Mouse (Mus musculus) hindbrain, embryonic 11.5 days (tissue): ENCODE results near the gene Spata2. TPM values are rescaled to one million over a fixed set of nuclear protein-coding genes. Genes with fewer than 3 reads are reported as not detected.

Source experiments
- ATAC-seq: fragments of 200-750 bp; cut with Nextera tagmentation; 2 replicates; pipeline ENCODE4 v1.8.0; 2017; ENCODE audit warnings: mild to moderate bottlenecking, moderate TSS enrichment, moderate library complexity; ENCODE audit not compliant: low FRiP score
- DNase-seq: peaks from one replicate; pipeline ENCODE4 v3.0.0-alpha.2; 2015; ENCODE audit warnings: low spot score
- H3K27ac ChIP-seq: fragments of 300-500 bp; sonication (generic); 2 replicates; pipeline ENCODE4 v1.5.1; 2014; ENCODE audit warnings: mild to moderate bottlenecking, low read depth, low read length
- H3K27me3 ChIP-seq: fragments of 300-500 bp; sonication (generic); 2 replicates; pipeline ENCODE4 v1.6.1; 2014; ENCODE audit warnings: mild to moderate bottlenecking, low read length, moderate library complexity, mixed read lengths; ENCODE audit not compliant: control insufficient read depth, insufficient read depth
- H3K36me3 ChIP-seq: fragments of 300-500 bp; sonication (generic); 2 replicates; pipeline ENCODE4 v1.6.1; 2014; ENCODE audit warnings: mild to moderate bottlenecking, low read length, moderate library complexity, mixed read lengths; ENCODE audit not compliant: control insufficient read depth, insufficient read depth
- H3K4me1 ChIP-seq: fragments of 300-500 bp; sonication (generic); replicated peaks from 2 replicates; pipeline ENCODE4 v1.6.1; 2014; ENCODE audit warnings: low read length, mixed read lengths; ENCODE audit not compliant: control insufficient read depth, insufficient read depth
- H3K4me2 ChIP-seq: fragments of 300-500 bp; sonication (generic); replicated peaks from 2 replicates; pipeline ENCODE4 v1.6.1; 2014; ENCODE audit warnings: mild to moderate bottlenecking, low read depth, low read length
- H3K4me3 ChIP-seq: fragments of 300-500 bp; sonication (generic); 2 replicates; pipeline ENCODE4 v1.5.1; 2014; ENCODE audit warnings: low read depth, low read length
- H3K9ac ChIP-seq: fragments of 300-500 bp; sonication (generic); 2 replicates; pipeline ENCODE4 v1.6.1; 2014; ENCODE audit warnings: low read depth, low read length
- H3K9me3 ChIP-seq: fragments of 300-500 bp; sonication (generic); 2 replicates; pipeline ENCODE4 v1.6.1; 2016; ENCODE audit warnings: low read length; ENCODE audit not compliant: control insufficient read depth
- WGBS: fragments of 180-500 bp; shearing (Covaris S2); extraction: QIAGEN DNeasy Blood & Tissue Kit; methylation state at CpG from one replicate; pipeline ENCODE4 v1.1.7; 2014; 5-methylcytosine and 5-hydroxymethylcytosine counted together
- polyA plus RNA-seq: library from polyadenylated mRNA; unstranded; fragments of >200 nt; fragmentation: Nextera tagmentation; extraction: Ambion mirVana; gene quantifications from 2 replicates; pipeline ENCODE4 v1.2.1, GENCODE M21; 2014

Spata2 gene
- polyA plus RNA-seq, 1 experiment from 2014 or later = 13.5 TPM

DNA sequence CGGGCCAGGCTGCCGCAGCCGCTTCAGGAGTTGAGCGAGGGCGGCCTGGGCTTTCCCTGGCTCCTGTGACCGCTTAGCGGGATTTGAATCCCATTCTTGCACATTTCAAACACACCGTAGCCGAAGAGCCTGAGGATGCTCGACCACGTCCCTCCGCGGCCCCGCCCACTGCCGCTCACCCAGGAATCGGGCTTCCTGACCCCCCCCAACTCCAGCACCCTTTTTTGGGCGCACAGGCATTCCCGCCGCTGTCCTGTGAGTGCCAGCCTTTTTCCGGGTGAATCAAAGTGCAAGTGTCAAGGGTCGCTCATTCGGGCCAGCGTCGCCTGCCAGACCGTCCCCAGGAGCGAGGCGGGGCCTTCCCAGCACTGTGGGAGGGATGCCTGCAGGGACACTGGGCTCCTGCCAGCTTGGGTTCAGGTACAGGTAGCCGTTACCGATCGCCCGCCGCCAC lies 11.2 kb upstream of the Spata2 start:
- Histone ChIP-seq H3K27me3 (no peaks in the 10 kb centered on the region), H3K27ac (peak overlapping the region; percentile 78), H3K4me3 (peak overlapping the region; percentile 98), H3K9me3 (no peaks in the 10 kb centered on the region), H3K4me1 (peaks cover 6% of the 10 kb centered on the region; the same call in 1 of the 2 replicates), H3K9ac (peak overlapping the region; percentile 95), H3K36me3 (peaks cover 7% of the 10 kb centered on the region), H3K4me2 (peak overlapping the region; percentile 81)
- peak; percentile 39 for ATAC-seq
- 2% methylated on average over 27 of the region's 32 CpGs for WGBS
- DNase-seq = peak; percentile 57

DNA sequence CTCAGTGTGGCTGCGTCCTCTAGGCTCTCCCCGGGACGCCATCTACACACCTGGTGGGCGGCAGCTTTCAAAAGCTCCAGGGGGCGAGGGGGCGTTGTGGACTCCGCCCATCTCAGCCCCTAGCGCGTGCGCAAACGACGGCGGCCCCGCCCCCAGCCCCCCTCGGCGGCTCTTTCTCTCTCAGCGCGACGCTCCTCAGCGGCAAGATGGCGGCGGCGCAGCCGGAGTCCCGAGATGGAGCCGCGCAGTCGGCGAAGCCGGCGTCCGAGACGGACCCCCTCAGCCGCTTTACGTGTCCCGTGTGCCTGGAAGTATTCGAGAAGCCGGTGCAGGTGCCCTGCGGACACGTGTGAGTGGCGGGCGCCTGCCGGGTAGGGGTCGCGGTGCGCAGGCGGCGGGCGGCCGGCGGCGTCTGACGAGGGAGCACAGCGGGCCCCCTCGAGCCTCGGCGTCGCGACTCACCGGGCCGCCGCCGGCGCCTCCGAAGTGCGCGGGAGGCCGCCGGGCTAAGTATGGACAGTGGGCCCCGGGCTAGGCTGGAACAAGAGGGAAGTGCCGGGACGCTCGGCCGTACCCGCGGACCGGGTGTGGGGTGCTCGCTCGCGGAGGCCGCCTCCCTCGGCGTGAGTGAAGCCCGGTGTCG lies 10.7 kb upstream of the Spata2 start:
- H3K27me3 ChIP-seq = no peaks in the 10 kb centered on the region
- DNase-seq (peak; percentile 93), ATAC-seq (peak; percentile 83)
- peak overlapping the region; percentile 81 for H3K4me2 ChIP-seq
- H3K27ac ChIP-seq = peak overlapping the region; percentile 78
- peaks cover 6% of the 10 kb centered on the region; the same call in 1 of the 2 replicates for H3K4me1 ChIP-seq
- H3K36me3 ChIP-seq = peaks cover 7% of the 10 kb centered on the region; the same call in 1 of the 2 replicates
- WGBS = under 1% methylated on average over 68 of the region's 85 CpGs
- peak overlapping the region; percentile 95 for H3K9ac ChIP-seq
- no peaks in the 10 kb centered on the region for H3K9me3 ChIP-seq
- peak overlapping the region; percentile 98 for H3K4me3 ChIP-seq

DNA sequence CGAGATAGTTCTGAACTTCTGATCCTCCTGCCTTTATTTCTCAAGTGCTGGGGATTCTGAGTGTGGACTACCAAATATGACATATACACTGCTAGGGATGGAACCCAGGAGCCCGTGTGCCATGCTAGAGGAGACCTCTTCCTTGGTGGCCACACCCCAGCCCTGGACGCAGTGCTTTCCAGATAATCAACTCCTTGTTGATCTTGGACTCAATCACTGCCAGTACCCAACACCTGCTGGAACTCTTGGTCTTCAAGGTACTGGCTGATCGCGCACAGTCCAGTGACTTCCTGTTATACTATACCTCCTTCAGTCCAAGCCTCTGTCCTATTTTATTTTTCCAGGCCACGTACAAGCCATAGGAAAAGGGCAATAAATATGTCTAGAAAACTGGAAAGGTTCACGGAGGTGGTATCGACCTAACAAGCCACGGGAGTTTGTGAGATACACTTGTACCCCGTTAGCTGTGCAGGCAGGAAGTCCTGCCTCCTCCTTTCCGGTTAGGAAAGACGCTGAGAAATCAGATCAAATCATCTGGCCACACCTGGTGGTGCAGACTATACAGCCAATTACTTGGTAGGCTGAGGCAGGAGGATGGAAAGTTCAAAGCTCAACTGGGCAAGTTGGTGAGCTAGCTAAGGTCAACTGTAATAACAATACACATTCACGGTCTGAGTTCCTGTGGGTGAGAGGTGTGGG lies 10.0 kb upstream of the Spata2 start:
- H3K4me3 ChIP-seq = peak overlapping the region; percentile 98
- 54% methylated on average over 13 of the region's 13 CpGs for WGBS
- DNase-seq = no peak

DNA sequence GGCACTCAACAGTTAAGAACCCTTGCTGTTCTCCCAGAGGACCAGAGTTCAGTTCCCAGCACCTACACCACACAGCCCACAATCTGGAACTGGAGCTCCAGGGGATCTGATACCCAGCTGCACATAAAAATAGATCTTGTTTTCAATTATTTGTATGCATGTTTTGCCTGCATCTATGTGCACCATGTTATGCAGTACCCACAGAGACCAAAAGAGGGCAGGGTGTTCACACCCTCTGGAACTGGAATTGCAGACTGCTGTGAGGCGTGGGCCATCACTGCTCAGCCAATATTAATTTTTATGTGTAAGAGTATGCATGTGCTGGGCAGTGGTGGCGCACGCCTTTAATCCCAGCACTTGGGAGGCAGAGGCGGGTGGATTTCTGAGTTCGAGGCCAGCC lies 4.6 kb upstream of the Spata2 start:
- 84% methylated on average over 5 of the region's 5 CpGs for WGBS
- no peak overlapping the region for H3K9ac ChIP-seq

More for the DNA sequence above, 10.0 kb upstream of the Spata2 start:
- H3K9me3 ChIP-seq = no peaks in the 10 kb centered on the region
- ATAC-seq = no peak; the same call in none of the 2 replicates
- no peak overlapping the region for H3K27ac ChIP-seq
- H3K36me3 ChIP-seq = peaks cover 4% of the 10 kb centered on the region; the same call in 1 of the 2 replicates
- H3K9ac ChIP-seq = no peak overlapping the region
- no peaks in the 10 kb centered on the region for H3K27me3 ChIP-seq
- H3K4me1 ChIP-seq = peaks cover 6% of the 10 kb centered on the region; the same call in 1 of the 2 replicates
- peak overlapping the region; percentile 81 for H3K4me2 ChIP-seq

DNA sequence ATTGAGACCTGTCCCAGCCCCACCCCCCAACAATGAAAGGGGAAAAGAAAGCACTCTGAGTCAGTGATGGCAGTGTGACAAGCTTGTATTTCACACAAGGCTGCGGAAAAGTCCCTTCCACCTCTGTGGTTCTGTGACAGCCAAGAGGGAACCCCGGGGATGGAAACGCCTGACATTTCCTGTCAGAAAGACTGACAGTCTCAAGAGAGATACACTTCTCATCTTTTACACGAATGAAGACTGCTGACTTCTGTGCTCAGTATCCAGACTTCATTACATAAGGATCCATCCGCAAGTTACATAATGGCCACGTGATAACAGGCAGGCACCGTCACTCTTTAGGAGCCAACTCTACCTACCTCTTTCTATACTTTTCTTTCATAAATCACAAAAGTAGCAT lies 3.8 kb upstream of the Spata2 start:
- 86% methylated on average over 7 of the region's 7 CpGs for WGBS
- H3K4me1 ChIP-seq = peaks cover 6% of the 10 kb centered on the region; the same call in 1 of the 2 replicates
- no peak overlapping the region for H3K4me2 ChIP-seq
- ATAC-seq (no peak), DNase-seq (no peak)
- H3K27ac ChIP-seq = no peak overlapping the region
- H3K27me3 ChIP-seq = no peaks in the 10 kb centered on the region
- no peak overlapping the region for H3K4me3 ChIP-seq
- no peaks in the 10 kb centered on the region for H3K36me3 ChIP-seq
- no peaks in the 10 kb centered on the region for H3K9me3 ChIP-seq
- H3K9ac ChIP-seq = no peak overlapping the region

More for the DNA sequence above, 4.6 kb upstream of the Spata2 start:
- H3K9me3 ChIP-seq = no peaks in the 10 kb centered on the region
- no peak overlapping the region for H3K27ac ChIP-seq
- no peaks in the 10 kb centered on the region for H3K4me1 ChIP-seq
- H3K27me3 ChIP-seq = no peaks in the 10 kb centered on the region
- DNase-seq (peak; percentile 54), ATAC-seq (no peak)
- H3K36me3 ChIP-seq = no peaks in the 10 kb centered on the region
- H3K4me2 ChIP-seq = no peak overlapping the region
- H3K4me3 ChIP-seq = no peak overlapping the region

DNA sequence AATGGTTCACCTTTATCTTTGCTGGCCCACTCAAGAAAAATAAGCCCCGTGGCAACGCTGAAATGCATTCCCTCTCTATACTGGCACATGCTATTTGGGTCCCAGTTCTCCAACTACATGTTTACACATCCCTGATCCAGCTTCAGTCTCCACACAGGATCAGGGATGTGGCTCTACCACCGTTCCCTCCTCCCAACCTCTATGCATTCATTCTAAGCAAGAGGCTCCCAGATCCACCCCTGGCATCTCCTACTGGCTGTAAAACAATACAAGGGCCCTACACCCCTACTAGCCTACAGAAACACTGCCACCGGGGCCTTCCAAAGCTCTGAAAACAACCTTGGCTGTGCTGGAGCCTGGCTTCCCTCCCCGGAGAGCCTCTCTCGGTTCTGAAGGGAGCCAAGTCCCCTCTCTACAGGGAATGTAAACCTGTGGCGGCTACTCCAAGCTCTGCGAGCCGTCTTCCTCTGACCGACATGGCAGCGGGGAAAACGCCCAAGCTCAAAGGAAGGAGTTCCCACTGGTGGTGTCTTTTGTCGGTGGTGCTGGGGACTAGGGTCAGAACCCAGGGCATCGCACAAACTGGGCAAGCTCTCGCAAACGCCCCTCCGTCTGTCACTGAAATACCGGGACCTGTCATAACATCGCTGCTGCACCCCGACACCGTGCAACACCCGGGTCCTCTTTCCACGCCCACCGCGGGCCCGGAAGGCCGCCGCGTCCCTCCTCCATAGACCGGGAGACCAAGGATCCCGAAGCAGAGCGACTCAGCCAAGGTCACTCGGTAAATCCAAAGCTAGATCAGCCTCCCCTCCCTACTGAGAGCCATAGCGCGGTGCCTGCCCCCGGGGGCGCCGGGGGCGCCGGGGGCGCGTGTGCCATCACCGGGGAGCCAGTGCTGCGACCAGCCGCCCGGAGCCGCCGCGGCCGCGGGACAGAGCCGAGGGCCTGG lies 654 bp downstream of the Spata2 start, which contains the start of gene Rnf114:
Gene Rnf114, plus strand, starts transcription at position 889 of the 952 bp plus-strand sequence.
- Histone ChIP-seq H3K27me3 (no peaks in the 10 kb centered on the region), H3K4me1 (peaks cover 6% of the 10 kb centered on the region; the same call in 1 of the 2 replicates), H3K4me2 (peak within 1 kb of the TSS; percentile 95), H3K9ac (peak within 1 kb of the TSS; percentile 87), H3K27ac (peak within 1 kb of the TSS; percentile 94), H3K36me3 (no peaks in the 10 kb centered on the region), H3K9me3 (no peaks in the 10 kb centered on the region), H3K4me3 (peak within 1 kb of the TSS; percentile 100)
- ATAC-seq = peak; percentile 58
- WGBS = 4% methylated on average over 49 of the region's 52 CpGs
- DNase-seq = no peak

DNA sequence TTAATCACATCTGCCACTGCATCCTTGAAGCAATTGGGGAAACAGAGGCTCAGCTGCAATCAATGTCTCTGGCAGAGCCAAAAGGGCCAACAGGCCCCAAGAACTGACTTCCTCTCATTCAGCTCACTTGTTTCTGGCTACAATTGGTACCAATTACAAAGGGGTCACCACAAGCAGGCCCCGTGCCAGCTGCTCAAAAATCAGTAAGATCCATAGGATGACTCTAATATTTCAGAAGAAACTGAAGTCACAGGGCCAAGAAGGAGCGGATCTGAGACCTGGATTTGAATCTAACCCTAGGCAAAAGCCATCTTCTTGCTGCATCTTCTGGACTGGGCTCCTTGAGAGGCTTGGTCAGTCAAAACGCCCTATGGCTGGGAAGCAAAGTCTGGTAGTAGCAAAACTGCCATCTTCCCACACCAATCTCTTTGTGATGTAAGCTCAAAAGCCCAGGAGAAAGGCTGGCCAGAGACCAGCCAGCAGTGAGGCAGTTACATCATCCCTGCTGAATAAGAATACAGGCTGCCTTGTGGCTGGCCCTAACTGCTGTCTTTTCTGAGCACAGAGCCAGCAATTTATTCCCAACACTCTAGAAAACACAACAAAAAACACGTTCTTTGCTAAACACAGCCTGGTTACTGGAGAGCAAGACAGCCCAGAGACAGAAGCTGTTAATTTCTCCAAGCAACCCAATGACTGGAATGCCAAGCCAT lies 1.7 kb downstream of the Spata2 start:
- 83% methylated on average over 4 of the region's 4 CpGs for WGBS
- Histone ChIP-seq H3K4me2 (peak overlapping the region; percentile 95; the same call in 1 of the 2 replicates), H3K36me3 (no peaks in the 10 kb centered on the region), H3K27me3 (no peaks in the 10 kb centered on the region), H3K4me1 (peaks cover 6% of the 10 kb centered on the region; the same call in 1 of the 2 replicates), H3K9me3 (no peaks in the 10 kb centered on the region), H3K4me3 (peak overlapping the region; percentile 100; the same call in 1 of the 2 replicates), H3K27ac (no peak overlapping the region), H3K9ac (no peak overlapping the region)
- no peak for ATAC-seq
- DNase-seq = no peak
